Mouse (Mus musculus) left cerebral cortex, adult 8-10 months (tissue): ENCODE measurements around the gene Cxadr. TPM values are rescaled to one million over a fixed set of nuclear protein-coding genes. Genes with fewer than 3 reads are reported as not detected.

Experiments used
- DNase-seq, 2 experiments: peaks; one replicate each; pipeline ENCODE4 v3.0.0; 2022; ENCODE audit warnings: low spot score in 2 of 2
- total RNA-seq, 4 experiments: library from RNA; stranded (reverse); gene quantifications; 2 replicates each; pipeline ENCODE4 v1.2.4; 2022

Gene Cxadr
- 10 to 100 TPM; 22.5 to 29.1 (median 27.2) TPM for total RNA-seq

DNA sequence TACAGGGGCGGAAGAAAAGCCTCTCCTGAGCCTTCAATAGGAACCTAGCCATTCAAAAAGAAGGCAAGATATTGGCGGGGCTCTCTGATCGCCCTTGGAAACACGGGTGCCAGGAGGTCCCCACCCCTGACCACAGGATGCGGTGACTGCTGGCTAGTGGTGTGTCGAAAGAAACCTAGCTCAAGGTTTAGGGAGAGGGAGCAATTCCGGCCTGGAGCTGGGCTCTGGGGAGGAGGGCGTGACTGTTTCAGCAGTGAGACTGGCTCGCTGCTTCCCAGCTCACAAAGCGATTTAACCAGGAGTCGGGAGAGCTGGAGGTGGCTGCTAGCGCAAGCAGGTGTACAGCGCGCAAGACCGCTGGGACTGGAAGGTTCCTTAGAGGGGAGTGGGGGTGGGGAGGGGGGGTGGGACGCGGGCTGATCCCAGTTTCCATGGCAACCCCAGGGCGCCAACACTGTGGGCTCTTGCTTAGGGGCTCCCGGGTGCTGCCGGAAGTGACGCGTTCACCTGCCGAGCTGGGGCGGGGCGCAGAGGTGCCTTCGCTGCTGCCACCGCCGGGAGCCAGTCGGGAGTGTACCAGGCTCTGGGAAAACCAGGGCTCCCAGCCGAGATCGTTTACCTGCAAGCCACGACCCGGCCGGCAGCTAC is at the start of gene Cxadr:
Gene Cxadr, plus strand, starts transcription at position 307 of the 648 bp plus-strand sequence.
- DNase-seq, result peak; percentile 60 to 83

DNA sequence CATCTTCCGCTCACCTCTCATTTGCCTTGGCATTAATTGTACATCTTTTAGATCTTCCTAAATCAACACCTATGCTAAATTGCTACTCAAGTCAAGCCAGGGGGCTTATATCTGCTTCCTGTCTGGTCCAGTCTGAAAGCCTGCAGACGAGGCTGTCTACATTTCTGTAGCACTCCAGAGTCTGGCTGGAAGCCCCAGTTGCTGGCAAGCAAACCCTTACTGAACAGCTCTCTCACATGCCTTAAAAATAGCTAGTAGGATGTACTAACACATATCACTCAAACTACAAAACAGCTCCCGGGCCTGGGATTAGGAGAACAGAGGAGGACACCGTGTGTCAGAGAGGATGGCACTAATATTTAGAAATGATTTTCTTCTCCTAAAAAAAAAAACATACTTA is 42.3 kb upstream of the Cxadr start:
- no peak for DNase-seq

DNA sequence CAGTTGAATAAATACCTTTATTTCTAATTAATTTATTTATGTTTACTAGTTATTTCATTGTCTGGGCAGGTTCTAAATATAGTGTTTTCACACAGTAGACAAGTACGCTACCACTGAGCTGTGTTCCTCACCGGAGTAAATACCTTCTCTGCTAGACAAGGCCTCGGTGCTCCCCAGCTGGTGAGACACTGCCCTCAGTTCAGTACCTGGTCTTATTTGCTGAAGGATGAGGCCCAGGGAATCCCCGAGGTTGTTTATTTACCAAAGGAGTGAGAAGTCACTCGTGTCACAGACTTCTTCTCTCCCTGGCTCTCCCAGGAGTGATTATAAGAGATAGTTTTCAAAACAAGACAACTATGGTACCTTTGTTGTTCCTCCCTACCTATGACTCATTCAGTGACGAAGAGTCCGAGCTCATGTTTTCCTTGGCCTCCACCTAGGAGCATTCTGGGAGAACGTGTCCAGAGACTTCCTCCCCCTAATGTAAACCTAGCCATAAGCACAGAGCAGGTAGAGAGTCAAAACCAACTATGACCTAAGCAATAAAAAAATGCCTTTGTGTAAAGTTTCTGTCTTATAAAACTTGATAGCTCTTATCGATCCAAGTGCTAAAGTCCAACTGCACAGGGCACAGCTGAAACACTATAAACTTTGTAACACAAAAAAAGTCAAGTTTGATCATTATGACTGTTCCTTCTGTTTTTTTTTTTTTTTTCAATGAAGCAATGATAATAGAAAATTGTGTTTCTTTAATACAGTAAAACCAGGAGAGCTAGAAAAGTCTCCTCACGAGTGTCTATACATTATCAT is 41.0 kb upstream of the Cxadr start:
- no peak for DNase-seq

DNA sequence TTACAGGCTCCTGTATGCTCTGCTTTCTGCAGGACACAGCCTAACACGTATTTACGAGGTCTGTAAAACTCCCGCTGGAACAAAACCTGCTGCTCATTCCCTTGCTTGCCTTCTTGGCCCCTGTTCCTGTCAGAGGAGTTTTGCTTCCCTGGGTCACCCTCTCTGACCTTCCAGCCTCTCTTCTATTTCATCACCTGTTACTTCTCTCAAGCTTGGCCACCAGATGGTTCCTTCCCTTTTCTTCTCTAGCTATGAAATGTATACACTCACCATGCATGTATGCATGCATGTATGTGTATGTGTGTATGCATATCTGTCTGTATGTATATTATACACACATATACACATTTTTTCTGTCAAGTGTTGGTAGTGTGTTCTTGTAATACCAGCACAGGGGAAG is 39.8 kb upstream of the Cxadr start:
- DNase-seq, result no peak

DNA sequence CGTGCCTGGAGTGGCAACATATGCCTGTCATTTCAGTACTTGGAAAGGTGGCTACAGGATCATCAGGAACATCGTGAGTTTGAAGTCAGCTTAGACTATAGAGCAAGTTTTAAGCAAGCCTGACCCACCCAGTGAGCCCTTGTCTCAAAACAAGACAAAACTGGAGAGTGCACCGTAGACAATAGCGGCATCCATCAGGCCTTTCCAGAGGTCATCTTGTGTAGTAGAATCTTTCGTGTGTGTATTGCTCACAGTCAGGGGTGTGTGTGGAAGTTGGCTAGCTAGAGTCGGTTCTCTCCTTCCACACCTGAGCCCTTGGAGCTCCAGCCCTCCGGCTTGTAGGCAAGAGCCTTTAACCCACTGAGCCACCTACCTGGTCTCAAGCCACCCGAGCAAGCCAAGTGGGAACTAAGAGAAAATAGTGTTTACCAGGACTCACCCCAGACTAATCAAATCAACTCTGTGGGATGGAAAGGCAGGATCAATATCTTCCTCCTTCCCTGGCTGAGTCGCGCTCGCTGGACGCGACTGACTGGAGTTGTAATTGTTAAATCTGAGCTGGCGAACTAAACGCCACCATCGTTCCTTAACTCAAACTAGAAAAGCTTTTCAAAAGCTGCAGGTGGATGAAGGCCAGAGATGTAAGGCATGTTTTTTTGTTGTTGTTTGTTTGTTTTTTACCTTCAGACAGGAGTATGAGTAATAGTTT is 36.7 kb upstream of the Cxadr start:
- no peak for DNase-seq

DNA sequence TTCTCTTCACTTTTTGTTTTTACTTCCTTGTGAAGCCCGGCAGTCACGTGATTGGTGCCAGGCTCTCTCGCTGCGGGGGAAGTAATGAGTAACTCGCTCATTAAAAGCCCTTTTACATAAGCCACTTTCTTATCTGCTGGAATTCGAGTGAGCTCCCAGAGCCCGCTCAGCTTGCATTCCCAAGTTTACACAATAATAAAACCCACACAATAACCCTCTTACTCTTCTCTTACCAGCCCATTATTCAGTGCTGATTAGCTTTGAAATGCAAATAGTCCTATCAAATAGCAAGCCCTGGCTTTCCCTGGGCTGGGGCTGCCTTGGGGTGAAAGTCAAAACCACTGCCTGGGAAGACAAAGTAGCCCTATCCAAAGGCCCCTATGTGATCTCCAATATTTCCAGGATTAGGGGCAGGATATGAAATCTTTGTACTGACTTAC is 36.1 kb upstream of the Cxadr start:
- peak; percentile 10 to 40 for DNase-seq

DNA sequence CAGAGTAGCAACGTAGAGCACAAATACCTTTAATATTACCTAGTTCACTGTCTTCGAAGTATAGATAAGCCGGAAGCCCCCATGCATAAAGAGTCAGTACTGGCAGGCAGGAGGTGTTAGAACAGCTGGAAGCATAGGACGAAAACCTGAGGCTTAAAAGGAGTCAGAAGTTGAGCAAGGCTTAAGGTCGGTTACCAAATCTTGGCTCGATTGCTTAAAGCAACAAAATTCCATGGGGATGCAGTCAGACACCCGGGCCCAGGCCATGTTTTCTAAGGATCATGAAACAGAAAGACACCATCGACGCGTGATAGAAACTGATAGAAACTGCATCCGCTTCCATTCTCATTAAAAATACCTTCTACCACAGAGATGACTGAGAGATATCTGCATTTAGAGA is 35.5 kb upstream of the Cxadr start:
- no peak for DNase-seq

DNA sequence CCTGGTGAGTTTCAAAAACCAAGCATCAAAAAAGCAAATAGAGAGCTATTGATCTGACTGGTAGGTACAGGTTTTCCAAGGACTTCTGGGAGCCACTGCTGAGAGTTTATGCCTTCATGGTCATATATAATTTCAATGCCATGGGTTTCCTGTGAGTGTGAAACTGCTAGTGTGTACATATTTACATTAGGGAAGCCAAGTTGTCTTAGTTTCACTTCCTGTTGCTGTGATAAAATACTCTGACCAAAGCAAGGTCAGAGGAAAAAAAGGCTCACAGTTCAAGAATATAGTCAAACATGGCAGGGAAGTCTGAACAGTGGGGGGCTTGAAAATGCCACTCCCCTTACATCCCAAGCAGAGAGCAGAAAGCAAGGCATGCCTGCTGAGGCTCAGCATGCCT is 33.8 kb upstream of the Cxadr start:
- DNase-seq, result no peak

DNA sequence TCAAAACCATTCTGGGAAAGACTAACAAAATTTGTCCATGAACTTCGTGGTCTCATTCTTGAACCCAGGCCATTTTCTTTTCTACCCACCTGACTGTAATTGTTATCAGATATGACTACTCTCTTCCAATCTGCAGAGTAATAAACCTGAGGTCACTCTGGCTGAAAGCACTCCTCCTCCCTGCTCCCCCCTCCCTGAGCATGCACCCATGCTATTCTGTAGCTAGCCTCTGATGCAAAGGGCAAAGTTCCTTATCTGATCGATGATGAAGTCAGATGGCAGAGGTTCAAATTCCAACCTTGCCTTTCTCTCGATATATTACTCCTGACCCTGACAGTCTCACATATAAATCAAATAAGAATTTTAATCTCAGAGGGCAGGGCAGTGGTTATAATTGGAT is 33.1 kb upstream of the Cxadr start:
- no peak for DNase-seq

DNA sequence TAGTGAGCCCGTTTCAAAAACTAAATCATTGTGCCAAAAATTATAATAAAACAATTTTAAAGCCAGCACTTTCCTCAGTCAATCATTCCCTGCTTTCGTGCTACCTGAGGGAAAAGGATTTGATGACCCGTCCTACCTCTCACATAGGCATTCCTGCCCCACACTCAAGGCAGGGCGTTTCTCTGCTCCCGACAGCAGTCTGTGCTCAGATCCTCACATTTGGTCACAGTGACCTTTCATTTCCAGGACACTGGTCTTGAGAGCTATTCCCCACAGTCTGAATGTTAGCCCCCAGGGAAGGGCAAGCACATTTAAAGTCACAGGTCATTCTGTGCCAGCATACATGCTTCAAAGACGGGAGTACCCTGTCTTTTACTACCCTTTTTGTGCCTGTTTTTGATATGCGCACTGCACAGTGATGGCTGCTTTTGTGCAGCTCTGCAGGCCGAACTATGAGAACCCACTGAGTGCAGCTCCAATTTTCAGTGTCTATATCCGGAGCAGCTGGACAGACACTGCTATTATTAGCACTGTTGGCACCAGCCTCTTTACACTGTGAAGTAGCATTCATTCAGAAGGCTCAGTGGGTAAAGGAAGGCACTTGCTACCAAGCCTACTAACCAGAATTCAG is 26.3 kb upstream of the Cxadr start:
- DNase-seq, result no peak

DNA sequence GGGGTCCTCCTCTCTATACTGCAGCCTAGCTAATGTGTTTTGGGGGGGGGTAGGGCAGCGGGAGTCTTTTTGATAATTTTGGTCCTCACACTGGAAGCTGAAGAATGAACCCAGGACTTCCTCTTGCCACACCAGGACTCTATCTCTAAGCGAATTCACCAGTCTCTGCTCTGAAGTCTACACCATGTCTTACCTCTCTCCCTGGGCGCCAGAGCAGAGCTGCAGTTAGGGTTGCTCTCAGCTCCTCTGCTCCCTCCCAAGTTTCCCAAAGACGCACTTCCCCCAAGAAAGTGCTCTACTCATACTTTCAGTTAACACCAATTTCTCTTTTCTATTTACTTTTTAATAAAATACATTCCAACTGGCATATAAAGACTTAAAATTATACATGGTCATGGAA is 23.7 kb upstream of the Cxadr start:
- no peak for DNase-seq

DNA sequence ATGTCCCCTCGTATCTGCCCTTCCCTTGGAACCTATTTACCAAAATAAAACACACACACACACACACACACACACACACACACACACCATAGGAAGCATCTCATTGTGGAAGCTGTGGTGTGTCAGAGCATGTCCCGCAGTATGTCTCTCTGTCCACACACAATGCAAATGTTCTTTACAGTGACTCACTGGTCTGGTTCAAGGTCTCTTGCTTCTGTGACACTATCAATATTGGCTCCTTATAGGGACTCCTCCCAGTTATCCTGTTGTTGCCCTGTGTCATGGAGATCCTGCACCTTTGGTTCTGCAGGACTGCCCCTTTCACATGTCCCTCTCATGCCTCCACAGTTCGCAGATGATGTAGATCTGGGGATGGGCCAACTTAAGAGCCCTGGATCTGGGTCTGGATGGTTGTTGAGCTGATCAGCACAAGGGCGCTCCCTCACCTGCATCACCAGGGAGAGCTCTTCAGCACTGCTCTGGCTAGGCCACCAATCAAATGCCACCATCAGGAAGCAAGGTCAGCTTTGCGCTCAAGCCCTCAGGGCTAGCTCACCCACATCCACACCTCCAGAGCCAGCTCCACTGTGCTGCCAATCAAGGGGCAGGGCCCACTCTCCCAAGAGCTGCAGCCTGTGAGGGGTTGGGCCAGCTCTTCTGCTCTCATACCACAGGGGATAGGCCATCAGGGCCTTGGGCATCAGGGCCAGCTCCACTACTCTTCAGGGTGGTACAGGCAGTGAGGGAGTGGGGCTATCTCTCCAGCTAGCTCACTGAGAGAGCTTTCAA is 21.0 kb upstream of the Cxadr start:
- DNase-seq, result no peak

DNA sequence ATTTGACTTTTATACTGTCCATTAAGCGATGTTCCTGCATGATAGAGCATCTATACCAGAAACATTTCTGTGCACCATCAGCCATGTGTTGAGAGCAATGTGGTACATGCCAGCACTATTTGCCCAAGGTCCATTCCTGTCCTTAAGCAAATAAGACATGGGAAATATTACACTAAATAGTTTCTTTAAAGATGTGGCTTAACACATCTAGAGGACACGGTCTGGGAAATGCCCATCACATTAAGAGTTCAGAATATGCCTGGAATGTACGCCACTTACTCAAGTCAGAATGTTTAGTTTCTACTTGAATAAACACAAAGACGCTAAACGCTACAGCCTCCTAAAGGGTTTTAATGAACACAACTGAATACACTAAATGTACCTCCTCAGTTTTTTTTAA is 18.1 kb upstream of the Cxadr start:
- DNase-seq, result no peak

DNA sequence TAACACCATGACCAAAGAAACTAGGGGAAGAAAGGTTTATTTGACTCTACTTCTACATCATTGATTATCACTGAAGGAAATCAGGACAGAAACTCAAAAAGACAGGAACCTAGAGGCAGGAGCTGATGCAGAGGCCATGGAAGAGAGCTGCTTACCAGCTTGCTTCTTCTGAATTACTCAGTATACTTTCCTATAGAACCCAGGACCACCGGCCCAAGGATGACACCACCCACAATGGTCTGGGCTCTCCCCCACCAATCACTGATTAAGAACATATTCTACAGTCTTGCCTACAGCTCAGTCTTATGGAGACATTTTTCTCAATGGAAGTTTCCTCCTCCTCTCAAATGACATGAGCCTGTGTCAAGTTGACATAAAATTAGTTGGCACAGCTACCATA is 7.2 kb upstream of the Cxadr start:
- no peak for DNase-seq

DNA sequence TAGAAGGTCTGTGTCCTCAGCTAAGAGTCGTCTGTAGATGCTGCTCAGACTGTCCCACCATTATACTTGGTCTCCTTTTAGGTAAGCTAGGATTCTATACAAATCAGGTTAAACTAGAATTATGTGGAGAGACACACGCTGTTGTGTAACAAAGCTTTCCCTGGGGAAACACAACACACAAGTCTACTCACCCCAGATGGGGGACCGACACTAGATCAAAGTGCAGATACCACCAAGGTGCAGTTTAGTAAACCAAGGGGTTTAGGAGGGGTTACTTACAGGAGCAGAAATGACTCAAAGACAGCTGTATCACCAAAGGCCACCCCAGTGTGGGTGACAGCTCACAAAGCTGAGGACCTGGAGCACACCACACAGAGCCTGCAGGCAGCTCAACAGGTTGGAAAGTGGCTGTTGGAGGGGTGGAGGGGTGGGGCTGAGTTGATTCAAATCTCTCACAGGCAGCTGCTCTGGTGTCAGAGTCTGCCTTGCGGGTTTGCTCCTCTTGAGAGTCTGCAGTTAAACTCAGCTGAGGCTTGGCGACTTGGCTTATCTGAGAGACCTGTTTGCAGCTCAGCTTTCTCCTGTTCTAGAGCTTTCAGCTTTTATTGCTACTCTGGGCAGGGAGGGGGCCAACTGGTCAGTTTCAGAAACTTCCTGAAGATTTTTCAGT is 6.5 kb upstream of the Cxadr start:
- DNase-seq, result no peak

DNA sequence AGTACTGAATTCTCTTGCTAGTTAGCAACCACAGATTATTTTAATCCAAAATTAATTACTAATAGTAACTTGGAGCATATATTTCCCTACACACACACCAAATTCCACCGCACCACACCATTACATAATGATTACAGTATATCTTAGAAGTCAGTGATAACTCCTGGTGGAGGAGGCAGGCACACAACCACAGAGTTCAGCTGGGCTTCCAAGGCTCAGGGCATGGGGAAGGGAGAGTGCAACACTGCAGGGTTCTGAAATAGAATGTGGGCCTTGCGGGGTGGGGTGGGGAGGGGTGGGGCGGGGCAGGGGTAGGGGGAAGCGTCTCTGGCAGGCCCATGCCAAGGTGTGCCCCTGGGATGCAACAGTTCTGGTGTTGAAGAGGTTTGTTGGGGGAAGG is 5.7 kb upstream of the Cxadr start:
- no peak for DNase-seq

DNA sequence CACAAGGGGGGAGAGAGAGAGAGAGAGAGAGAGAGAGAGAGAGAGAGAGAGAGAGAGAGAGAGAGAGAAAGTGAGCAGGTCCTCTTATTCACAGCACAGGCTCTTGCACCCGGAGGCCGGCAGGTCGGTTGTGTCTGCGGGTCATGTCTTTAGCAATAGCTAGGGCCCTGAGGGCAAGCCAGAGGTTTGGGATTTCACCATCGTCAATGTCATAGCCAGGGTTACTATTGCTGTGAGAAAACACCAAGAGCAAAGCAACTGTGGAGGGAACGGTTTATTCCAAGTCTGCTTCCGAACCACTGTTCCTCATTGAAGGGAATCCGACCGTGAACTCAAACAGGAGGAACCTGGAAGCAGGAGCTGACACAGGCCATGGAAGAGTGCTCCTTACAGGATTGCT is 5.2 kb upstream of the Cxadr start:
- DNase-seq, result no peak

DNA sequence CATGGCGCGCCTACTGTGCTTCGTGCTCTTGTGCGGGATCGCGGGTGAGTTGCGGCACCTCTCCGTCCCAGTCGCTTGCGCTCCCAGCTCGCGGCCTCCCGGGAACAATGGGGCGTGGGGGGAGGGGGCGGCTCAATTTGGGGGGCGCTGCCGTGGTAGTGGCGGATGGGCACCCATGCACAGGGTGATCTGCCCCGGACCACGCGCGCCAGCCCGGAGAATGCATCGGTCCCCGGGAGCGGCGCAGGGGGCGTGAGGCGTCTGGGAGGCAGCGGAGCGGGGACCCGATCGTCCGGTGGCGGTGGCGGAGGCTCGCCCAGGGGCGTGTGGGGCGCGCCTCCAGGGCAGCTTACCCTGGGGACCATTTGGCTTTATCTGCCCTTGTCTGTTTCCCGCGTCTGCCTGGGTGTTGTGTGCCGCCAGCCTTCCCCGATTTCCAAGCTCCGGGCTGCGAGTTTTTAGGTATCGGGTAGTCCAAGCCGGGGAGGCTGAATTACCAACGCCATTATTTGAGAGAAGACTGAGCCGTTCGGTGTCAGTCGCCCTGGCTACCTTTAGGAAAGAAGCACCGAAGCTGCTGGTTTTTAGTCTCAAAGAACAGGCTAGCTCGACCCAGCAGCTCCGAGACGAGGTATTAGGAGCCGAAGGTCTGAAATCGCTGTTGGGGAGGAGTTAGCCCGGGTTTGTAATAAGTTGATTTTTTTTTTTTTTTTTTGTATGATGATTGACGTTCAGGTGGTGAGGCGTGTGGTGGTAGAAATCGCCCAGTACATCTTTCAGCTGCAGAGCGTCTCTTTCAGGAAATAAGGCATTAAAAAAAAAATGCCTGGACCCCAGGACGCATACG is 765 bp downstream of the Cxadr start:
- no peak for DNase-seq

DNA sequence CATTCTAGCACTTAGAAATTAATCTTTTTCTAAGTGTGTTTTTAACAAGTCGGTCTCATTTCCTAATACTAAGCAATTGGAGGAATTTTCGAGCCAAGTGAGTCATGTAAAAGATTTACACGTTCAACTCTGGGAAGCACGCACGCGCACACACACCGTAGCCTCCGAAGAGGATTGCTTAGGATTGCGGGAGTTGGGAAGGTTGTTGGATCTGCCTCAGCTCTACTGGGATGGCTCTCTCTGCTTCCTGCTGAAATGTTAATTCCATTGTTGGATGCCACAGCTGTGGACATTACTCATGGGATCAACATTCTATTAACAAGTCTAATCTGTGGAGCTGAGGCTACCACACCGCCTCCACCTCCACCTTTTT is 1.4 kb downstream of the Cxadr start:
- no peak for DNase-seq

DNA sequence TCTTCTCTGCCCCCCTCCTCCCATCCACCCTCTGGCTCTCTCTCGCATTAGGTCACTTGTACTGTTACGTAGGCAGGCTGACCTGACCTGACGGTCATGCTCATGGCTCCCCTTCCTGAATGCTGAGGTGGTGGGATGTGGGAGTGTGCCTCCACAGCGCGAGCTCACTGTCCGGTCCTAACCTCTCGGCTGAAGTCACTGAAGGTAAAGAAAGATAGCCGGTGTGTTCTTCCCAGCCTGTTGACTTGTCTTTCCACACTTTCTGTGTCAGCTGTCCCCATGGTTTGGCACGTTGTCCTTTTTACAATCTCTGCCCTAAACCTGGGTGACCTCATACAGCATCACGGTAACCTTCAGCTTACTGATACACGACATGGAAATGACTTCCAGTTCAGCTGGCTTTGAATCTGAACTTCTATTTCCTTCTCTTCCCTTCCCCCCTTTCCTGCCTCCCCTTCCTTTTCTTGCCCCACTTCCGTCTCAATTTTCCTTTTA is 4.4 kb downstream of the Cxadr start:
- DNase-seq, result no peak
